Mouse (Mus musculus): ENCODE results near the gene Bcas3. TPM values are rescaled to one million over a fixed set of nuclear protein-coding genes. Genes with fewer than 3 reads are reported as not detected.

Bcas3 gene
- polyA plus RNA-seq, 1 experiment: 103 TPM

GRCm38 (mm10) chr11:85529531-85530285 lies 176.7 kb downstream of the Bcas3 start:
- peak; percentile 92 for TF ChIP-seq GATA1 (IDR thresholded peaks at IDR 0.05; ENCODE audit: low read length)

- TF ChIP-seq GATA1 (IDR thresholded peaks at IDR 0.05; ENCODE audit: low read length): no peak
These were observed 188.0 kb downstream of the Bcas3 start for GRCm38 (mm10) chr11:85540989-85541388.

- no peak for TF ChIP-seq GATA1 (IDR thresholded peaks at IDR 0.05; ENCODE audit: low read length)
These were observed 190.3 kb downstream of the Bcas3 start for GRCm38 (mm10) chr11:85543311-85543710.

GRCm38 (mm10) chr11:85545602-85546001 lies 192.6 kb downstream of the Bcas3 start:
- no peak for TF ChIP-seq GATA1 (IDR thresholded peaks at IDR 0.05; ENCODE audit: low read length)

- TF ChIP-seq GATA1 (IDR thresholded peaks at IDR 0.05; ENCODE audit: low read length): no peak
These were observed 195.0 kb downstream of the Bcas3 start for GRCm38 (mm10) chr11:85547966-85548365.

GRCm38 (mm10) chr11:85549651-85550050 lies 196.7 kb downstream of the Bcas3 start:
- no peak for TF ChIP-seq GATA1 (IDR thresholded peaks at IDR 0.05; ENCODE audit: low read length)

- no peak for TF ChIP-seq GATA1 (IDR thresholded peaks at IDR 0.05; ENCODE audit: low read length)
These were observed 202.1 kb downstream of the Bcas3 start for GRCm38 (mm10) chr11:85555066-85555465.

GRCm38 (mm10) chr11:85555721-85556120 lies 202.8 kb downstream of the Bcas3 start:
- no peak for TF ChIP-seq GATA1 (IDR thresholded peaks at IDR 0.05; ENCODE audit: low read length)

GRCm38 (mm10) chr11:85565068-85565467 lies 212.1 kb downstream of the Bcas3 start:
- no peak for TF ChIP-seq GATA1 (IDR thresholded peaks at IDR 0.05; ENCODE audit: low read length)

GRCm38 (mm10) chr11:85571040-85571439 lies 218.1 kb downstream of the Bcas3 start:
- no peak for TF ChIP-seq GATA1 (IDR thresholded peaks at IDR 0.05; ENCODE audit: low read length)

GRCm38 (mm10) chr11:85571936-85572335 lies 219.0 kb downstream of the Bcas3 start:
- no peak for TF ChIP-seq GATA1 (IDR thresholded peaks at IDR 0.05; ENCODE audit: low read length)

GRCm38 (mm10) chr11:85572590-85572989 lies 219.6 kb downstream of the Bcas3 start:
- no peak for TF ChIP-seq GATA1 (IDR thresholded peaks at IDR 0.05; ENCODE audit: low read length)

GRCm38 (mm10) chr11:85574496-85574895 lies 221.5 kb downstream of the Bcas3 start:
- TF ChIP-seq GATA1 (IDR thresholded peaks at IDR 0.05; ENCODE audit: low read length): no peak

GRCm38 (mm10) chr11:85577816-85578645 lies 225.1 kb downstream of the Bcas3 start:
- TF ChIP-seq GATA1 (IDR thresholded peaks at IDR 0.05; ENCODE audit: low read length): no peak

GRCm38 (mm10) chr11:85584086-85584485 lies 231.1 kb downstream of the Bcas3 start:
- TF ChIP-seq GATA1 (IDR thresholded peaks at IDR 0.05; ENCODE audit: low read length): no peak

GRCm38 (mm10) chr11:85593636-85594035 lies 240.7 kb downstream of the Bcas3 start:
- TF ChIP-seq GATA1 (IDR thresholded peaks at IDR 0.05; ENCODE audit: low read length): no peak

GRCm38 (mm10) chr11:85599251-85599650 lies 246.3 kb downstream of the Bcas3 start:
- TF ChIP-seq GATA1 (IDR thresholded peaks at IDR 0.05; ENCODE audit: low read length): no peak
